Mouse (Mus musculus) myocyte (in vitro differentiated cells): ENCODE results near the gene Ttc28. TPM values are rescaled to one million over a fixed set of nuclear protein-coding genes. Genes with fewer than 3 reads are reported as not detected.

Source experiments
- H3K27me3 ChIP-seq: one replicate; pipeline ENCODE4 v1.6.1; 2011; ENCODE audit not compliant: control insufficient read depth, insufficient read depth, insufficient read length
- H3K36me3 ChIP-seq: one replicate; pipeline ENCODE4 v1.6.1; 2011; ENCODE audit not compliant: control insufficient read depth, insufficient read depth
- H3K4me2 ChIP-seq: one replicate; pipeline ENCODE4 v1.6.1; 2011; ENCODE audit warnings: low read depth, control low read depth
- H3K4me3 ChIP-seq: one replicate; pipeline ENCODE4 v1.5.1; 2011; ENCODE audit warnings: mild to moderate bottlenecking, control low read depth, moderate library complexity
- H3K79me2 ChIP-seq: one replicate; pipeline ENCODE4 v1.6.1; 2011; ENCODE audit not compliant: control insufficient read depth, insufficient read depth
- H3ac ChIP-seq: one replicate; pipeline ENCODE4 v1.6.1; 2011; ENCODE audit not compliant: control insufficient read depth, insufficient read length
- CEBPB ChIP-seq: IDR thresholded peaks from 2 replicates; pipeline ENCODE4 v1.6.1; 2011; ENCODE audit warnings: mild to moderate bottlenecking, moderate library complexity; ENCODE audit not compliant: poor library complexity, insufficient read depth, severe bottlenecking
- E2F4 ChIP-seq: IDR thresholded peaks from one replicate; pipeline ENCODE4 v1.6.1; 2011; ENCODE audit warnings: mild to moderate bottlenecking, control low read depth, moderate library complexity; ENCODE audit not compliant: insufficient read depth
- MAX ChIP-seq: IDR thresholded peaks from one replicate; pipeline ENCODE4 v1.6.1; 2011; ENCODE audit warnings: low read depth, mild to moderate bottlenecking, control low read depth
- MYOD1 ChIP-seq, 3 experiments: IDR thresholded peaks; one replicate each; pipeline ENCODE4 v1.6.1; 2011; ENCODE audit warnings: control low read depth in 2 of 3, low read depth in 2 of 3, mild to moderate bottlenecking in 2 of 3, moderate library complexity in 1 of 3; ENCODE audit not compliant: insufficient read length in 2 of 3, control insufficient read depth in 1 of 3
- MYOG ChIP-seq, 3 experiments: IDR thresholded peaks; one replicate each; pipeline ENCODE4 v1.6.1; 2011; ENCODE audit warnings: control low read depth in 2 of 3, low read depth in 2 of 3, mild to moderate bottlenecking in 2 of 3; ENCODE audit not compliant: insufficient read length in 2 of 3, control insufficient read depth in 1 of 3, insufficient read depth in 1 of 3
- POLR2A ChIP-seq: IDR thresholded peaks from one replicate; pipeline ENCODE4 v1.6.1; 2011; ENCODE audit warnings: low read depth, mild to moderate bottlenecking, control low read depth, moderate library complexity; ENCODE audit not compliant: insufficient read length
- POLR2AphosphoS2 ChIP-seq: IDR thresholded peaks from one replicate; pipeline ENCODE4 v1.6.1; 2011; ENCODE audit warnings: low read depth, control low read depth; ENCODE audit not compliant: insufficient read length
- REST ChIP-seq: IDR thresholded peaks from one replicate; pipeline ENCODE4 v1.6.1; 2011; ENCODE audit warnings: mild to moderate bottlenecking, control low read depth, moderate library complexity; ENCODE audit not compliant: insufficient read depth, insufficient read length
- SRF ChIP-seq: IDR thresholded peaks from one replicate; pipeline ENCODE4 v1.6.1; 2011; ENCODE audit warnings: low read depth; ENCODE audit not compliant: control insufficient read depth, insufficient read length
- TCF12 ChIP-seq: IDR thresholded peaks from one replicate; pipeline ENCODE4 v1.6.1; 2011; ENCODE audit warnings: mild to moderate bottlenecking, control low read depth; ENCODE audit not compliant: poor library complexity, insufficient read depth, severe bottlenecking
- TCF3 ChIP-seq: IDR thresholded peaks from one replicate; pipeline ENCODE4 v1.6.1; 2011; ENCODE audit warnings: low read depth, control low read depth; ENCODE audit not compliant: insufficient read length
- USF1 ChIP-seq: IDR thresholded peaks from one replicate; pipeline ENCODE4 v1.6.1; 2011; ENCODE audit warnings: low read depth, mild to moderate bottlenecking, control low read depth, moderate library complexity
- polyA plus RNA-seq: library from polyadenylated mRNA; unstranded; fragments of >200 nt; fragmentation: generic; extraction: Trizol; gene quantifications from one replicate; pipeline ENCODE4 v1.2.1, GENCODE M21; 2012; ENCODE audit warnings: missing spikeins

Ttc28 gene
- polyA plus RNA-seq, 1 experiment: 8.5 TPM

DNA sequence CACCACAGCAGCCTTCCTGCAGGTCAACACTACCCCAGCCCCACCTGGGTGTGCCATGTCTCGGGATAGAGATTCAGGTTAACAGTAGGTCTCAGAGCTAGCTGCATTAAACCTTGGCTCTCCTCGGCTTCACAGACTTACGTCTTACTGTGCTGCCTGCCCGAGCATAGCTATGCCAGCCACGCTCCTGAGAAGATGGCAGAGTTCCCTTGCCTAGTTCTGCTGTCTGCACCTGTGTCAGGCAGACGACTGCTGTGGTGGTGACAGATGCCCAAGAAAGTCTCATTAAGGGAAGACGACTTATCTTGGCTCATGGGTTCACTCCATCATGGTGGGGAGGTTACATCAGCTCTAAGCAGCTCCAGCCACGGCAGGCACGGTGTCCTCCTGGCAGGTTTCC is 278.7 kb downstream of the Ttc28 start:
- Histone ChIP-seq H3K36me3 (no peaks in the 10 kb centered on the region), H3K79me2 (no peaks in the 10 kb centered on the region), H3K27me3 (no peaks in the 10 kb centered on the region), H3ac (no peak overlapping the region), H3K4me2 (no peak overlapping the region), H3K4me3 (no peak overlapping the region)
- TF ChIP-seq USF1: no peak
- no peak for TF ChIP-seq TCF3
- TF ChIP-seq REST: no peak
- no peak for TF ChIP-seq E2F4
- TF ChIP-seq POLR2A: no peak
- TF ChIP-seq POLR2AphosphoS2: no peak
- TF ChIP-seq CEBPB: no peak

DNA sequence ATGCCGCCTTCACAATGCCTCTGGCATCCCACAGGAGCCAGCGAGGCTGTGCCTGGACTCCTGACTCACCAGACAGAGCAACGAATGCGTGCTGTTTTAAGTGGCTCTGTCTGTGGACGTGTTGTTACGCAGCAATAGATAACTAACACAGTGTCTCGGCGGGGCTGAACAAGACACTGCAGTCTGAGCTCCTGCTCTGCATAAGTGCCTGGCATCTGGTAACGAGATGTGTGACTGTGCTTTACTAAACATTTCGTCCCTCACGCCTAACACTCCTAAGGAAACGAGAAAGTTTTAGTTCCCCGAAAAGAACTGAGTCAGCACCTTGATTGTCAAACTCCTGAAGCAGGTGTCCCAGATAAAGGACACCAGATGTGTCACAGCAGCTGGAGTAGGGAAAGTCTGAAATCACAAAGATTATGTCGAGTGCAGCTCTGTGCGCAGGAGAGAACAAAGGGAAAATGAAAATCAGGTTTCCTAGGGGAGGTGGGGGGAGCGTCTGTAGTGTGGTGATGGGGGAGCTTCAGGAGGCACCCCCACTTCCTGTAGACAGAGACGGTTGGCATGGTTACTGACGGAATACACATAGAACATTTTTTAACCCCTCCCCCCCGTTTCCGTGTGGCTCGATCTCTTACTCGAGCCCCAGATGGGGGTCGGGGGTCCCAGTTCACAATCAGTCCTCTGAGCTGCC is 280.2 kb downstream of the Ttc28 start:
- H3ac ChIP-seq: no peak overlapping the region
- H3K4me2 ChIP-seq: no peak overlapping the region
- H3K79me2 ChIP-seq: no peaks in the 10 kb centered on the region
- TF ChIP-seq MAX (no peak), TCF12 (no peak), MYOD1 (IDR thresholded peaks at IDR 0.05; ENCODE audit: control insufficient read depth in 1 of 3, insufficient read length in 2 of 3, low read depth in 2 of 3) (no peak)
- no peak overlapping the region for H3K4me3 ChIP-seq
- no peaks in the 10 kb centered on the region for H3K36me3 ChIP-seq
- H3K27me3 ChIP-seq: no peaks in the 10 kb centered on the region

DNA sequence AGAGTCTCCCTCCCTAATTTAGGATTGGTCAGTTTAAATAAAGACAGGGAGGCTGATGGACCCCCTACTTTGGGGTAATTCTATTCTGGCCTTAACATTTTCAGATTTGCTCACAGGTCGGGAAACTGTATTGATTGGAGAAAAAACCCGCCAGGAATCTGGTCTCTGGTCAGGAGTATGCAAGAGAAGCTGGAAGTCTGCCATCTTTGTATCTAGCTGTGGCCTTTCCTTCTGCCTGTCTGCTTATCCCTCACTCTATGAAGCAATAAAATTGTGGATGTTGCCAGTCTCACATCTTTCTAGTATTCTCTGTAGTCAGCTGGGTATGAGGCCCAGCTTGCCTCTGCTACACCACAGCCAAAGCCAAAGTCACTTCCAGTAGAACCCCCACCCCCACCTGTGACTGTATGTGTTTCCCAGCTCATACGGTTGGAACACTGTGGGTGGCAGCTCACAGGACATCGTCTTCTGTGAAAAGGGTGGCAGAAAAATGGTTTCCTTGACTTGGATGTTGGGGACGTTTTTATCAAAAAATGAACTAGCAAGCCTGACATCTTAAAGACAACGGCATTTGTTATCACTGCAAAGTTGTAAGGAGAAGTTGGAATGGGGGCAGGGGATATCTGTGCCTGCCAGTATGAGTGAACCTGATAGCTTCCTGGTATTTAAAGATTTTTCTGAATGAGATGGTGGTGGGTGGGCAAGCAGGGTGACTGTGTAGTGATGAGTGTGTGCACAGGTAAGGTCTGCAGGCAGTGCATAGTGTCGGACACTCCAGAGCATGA is 281.7 kb downstream of the Ttc28 start:
- H3K4me3 ChIP-seq: no peak overlapping the region
- H3ac ChIP-seq: no peak overlapping the region
- no peak overlapping the region for H3K4me2 ChIP-seq
- TF ChIP-seq CEBPB (no peak), POLR2A (no peak), TCF12 (no peak), E2F4 (no peak), MAX (no peak), USF1 (no peak), SRF (no peak), MYOD1 (IDR thresholded peaks at IDR 0.05; ENCODE audit: control insufficient read depth in 1 of 3, insufficient read length in 2 of 3, low read depth in 2 of 3) (no peak), REST (no peak), TCF3 (no peak), POLR2AphosphoS2 (no peak), MYOG (IDR thresholded peaks at IDR 0.05; ENCODE audit: control insufficient read depth in 1 of 3, insufficient read depth in 1 of 3, insufficient read length in 2 of 3, low read depth in 2 of 3) (no peak)
- H3K79me2 ChIP-seq: no peaks in the 10 kb centered on the region
- H3K27me3 ChIP-seq: no peaks in the 10 kb centered on the region
- H3K36me3 ChIP-seq: no peaks in the 10 kb centered on the region

- TF ChIP-seq TCF3: no peak
- no peak for TF ChIP-seq MAX
- TF ChIP-seq E2F4: no peak
- TF ChIP-seq TCF12: no peak
- H3K27me3 ChIP-seq: no peaks in the 10 kb centered on the region
Measured at GRCm38 (mm10) chr5:111162857-111163256, 283.3 kb downstream of the Ttc28 start.

DNA sequence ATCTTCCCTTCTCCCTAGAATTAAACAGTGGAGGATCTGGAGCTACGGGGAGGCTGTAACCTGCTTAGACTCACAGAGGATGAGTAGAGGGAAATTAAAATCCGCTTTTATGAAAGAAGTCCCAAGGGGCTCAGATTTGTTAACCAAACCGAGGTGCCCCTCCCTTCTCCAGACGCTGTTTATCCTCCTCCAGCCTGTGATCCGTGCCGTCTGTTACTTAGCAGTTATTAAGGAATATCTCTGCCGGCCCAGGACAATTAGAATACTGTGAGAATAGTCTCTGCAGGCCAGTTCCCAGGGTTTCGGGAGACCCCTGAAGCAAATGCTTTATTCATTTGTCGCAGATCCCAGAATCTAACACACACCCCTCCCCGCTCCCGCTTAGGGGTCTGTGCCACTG is 283.8 kb downstream of the Ttc28 start:
- no peaks in the 10 kb centered on the region for H3K79me2 ChIP-seq
- no peak overlapping the region for H3ac ChIP-seq
- TF ChIP-seq REST (no peak), MAX (no peak), TCF12 (no peak), TCF3 (no peak), POLR2A (no peak), POLR2AphosphoS2 (no peak), E2F4 (no peak), MYOG (IDR thresholded peaks at IDR 0.05; ENCODE audit: control insufficient read depth in 1 of 3, insufficient read depth in 1 of 3, insufficient read length in 2 of 3, low read depth in 2 of 3) (no peak), USF1 (no peak), CEBPB (no peak), SRF (no peak), MYOD1 (IDR thresholded peaks at IDR 0.05; ENCODE audit: control insufficient read depth in 1 of 3, insufficient read length in 2 of 3, low read depth in 2 of 3) (no peak)
- no peaks in the 10 kb centered on the region for H3K36me3 ChIP-seq
- no peak overlapping the region for H3K4me2 ChIP-seq
- H3K27me3 ChIP-seq: no peaks in the 10 kb centered on the region
- no peak overlapping the region for H3K4me3 ChIP-seq

More at GRCm38 (mm10) chr5:111162857-111163256, 283.3 kb downstream of the Ttc28 start:
- H3K4me2 ChIP-seq: no peak overlapping the region
- no peak overlapping the region for H3ac ChIP-seq
- no peaks in the 10 kb centered on the region for H3K79me2 ChIP-seq
- H3K4me3 ChIP-seq: no peak overlapping the region
- H3K36me3 ChIP-seq: no peaks in the 10 kb centered on the region
